Mouse (Mus musculus): ENCODE data around the gene Efna5.

Efna5 gene

GRCm38 (mm10) chr17:62748803-62749619 is 132.1 kb downstream of the Efna5 start:
- no peak for DNase-seq (ENCODE audit: low read depth, low spot score)

GRCm38 (mm10) chr17:62747381-62747780 is 133.7 kb downstream of the Efna5 start:
- DNase-seq (ENCODE audit: low read depth, low spot score): no peak

- no peak for DNase-seq (ENCODE audit: low read depth, low spot score)
These were observed 134.3 kb downstream of the Efna5 start for GRCm38 (mm10) chr17:62746827-62747226.

GRCm38 (mm10) chr17:62745286-62745685 is 135.8 kb downstream of the Efna5 start:
- no peak for DNase-seq (ENCODE audit: low read depth, low spot score)

- no peak for DNase-seq (ENCODE audit: low read depth, low spot score)
These were observed 136.9 kb downstream of the Efna5 start for GRCm38 (mm10) chr17:62744239-62744638.

- no peak for DNase-seq (ENCODE audit: low read depth, low spot score)
These were observed 139.4 kb downstream of the Efna5 start for GRCm38 (mm10) chr17:62741702-62742101.

GRCm38 (mm10) chr17:62741020-62741419 is 140.1 kb downstream of the Efna5 start:
- DNase-seq (ENCODE audit: low read depth, low spot score): no peak

- no peak for DNase-seq (ENCODE audit: low read depth, low spot score)
These were observed 141.1 kb downstream of the Efna5 start for GRCm38 (mm10) chr17:62739993-62740392.

- DNase-seq (ENCODE audit: low read depth, low spot score): no peak
These were observed 143.7 kb downstream of the Efna5 start for GRCm38 (mm10) chr17:62737404-62737803.

GRCm38 (mm10) chr17:62735943-62736342 is 145.2 kb downstream of the Efna5 start:
- peak; percentile 45 for DNase-seq (ENCODE audit: low read depth, low spot score)

- DNase-seq (ENCODE audit: low read depth, low spot score): no peak
These were observed 146.2 kb downstream of the Efna5 start for GRCm38 (mm10) chr17:62734901-62735300.

- no peak for DNase-seq (ENCODE audit: low read depth, low spot score)
These were observed 147.1 kb downstream of the Efna5 start for GRCm38 (mm10) chr17:62734067-62734466.

GRCm38 (mm10) chr17:62729754-62730470 is 151.2 kb downstream of the Efna5 start:
- no peak for DNase-seq (ENCODE audit: low read depth, low spot score)

GRCm38 (mm10) chr17:62728142-62728917 is 152.8 kb downstream of the Efna5 start:
- no peak for DNase-seq (ENCODE audit: low read depth, low spot score)

- DNase-seq (ENCODE audit: low read depth, low spot score): no peak
These were observed 155.0 kb downstream of the Efna5 start for GRCm38 (mm10) chr17:62726102-62726501.

- no peak for DNase-seq (ENCODE audit: low read depth, low spot score)
These were observed 158.2 kb downstream of the Efna5 start for GRCm38 (mm10) chr17:62722962-62723361.

- DNase-seq (ENCODE audit: low read depth, low spot score): no peak
These were observed 159.5 kb downstream of the Efna5 start for GRCm38 (mm10) chr17:62721595-62721994.

GRCm38 (mm10) chr17:62720740-62721450 is 160.2 kb downstream of the Efna5 start:
- no peak for DNase-seq (ENCODE audit: low read depth, low spot score)

GRCm38 (mm10) chr17:62717426-62718131 is 163.5 kb downstream of the Efna5 start:
- no peak for DNase-seq (ENCODE audit: low read depth, low spot score)

- DNase-seq (ENCODE audit: low read depth, low spot score): no peak
These were observed 167.7 kb downstream of the Efna5 start for GRCm38 (mm10) chr17:62713455-62713854.

GRCm38 (mm10) chr17:62706418-62706817 is 174.7 kb downstream of the Efna5 start:
- DNase-seq (ENCODE audit: low read depth, low spot score): no peak

Measured in embryo, embryonic 11.5 days (tissue).